Mouse (Mus musculus): Measurements from ENCODE around the gene Dmbt1.
"Not testable (repeated sequence)": the region's sequence is repeated elsewhere in the genome, so short reads cannot be mapped to it uniquely, and the experiment has no call there.

Gene Dmbt1

GRCm38 (mm10) chr7:131031755-131032154 lies at the start of gene Dmbt1:
Gene Dmbt1 (plus strand): TSS chr7:131032053.
- no peak for DNase-seq (ENCODE audit: low read depth, low spot score)

DNA sequence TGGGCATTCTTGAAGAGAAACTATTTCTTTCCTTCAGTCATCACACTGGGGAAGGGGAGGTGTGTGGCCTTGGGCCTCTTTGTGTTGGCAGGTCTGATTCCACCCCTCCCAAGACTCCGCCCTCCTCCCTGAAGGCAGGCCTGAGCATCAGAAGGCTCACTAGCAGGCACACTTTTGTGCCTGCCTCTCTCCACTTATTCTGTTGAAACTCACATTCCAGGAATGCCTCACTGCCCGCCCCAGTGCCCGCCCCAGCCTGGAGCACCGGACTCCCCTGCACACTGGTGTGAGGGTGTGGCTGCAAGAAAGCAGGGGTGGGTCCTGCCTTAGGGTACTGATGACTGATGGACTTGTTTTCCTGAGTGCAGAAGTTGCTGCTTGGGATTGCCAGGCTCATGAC lies 49.5 kb upstream of the Dmbt1 start:
- peak; percentile 88 for DNase-seq (ENCODE audit: low read depth, low spot score)

DNA sequence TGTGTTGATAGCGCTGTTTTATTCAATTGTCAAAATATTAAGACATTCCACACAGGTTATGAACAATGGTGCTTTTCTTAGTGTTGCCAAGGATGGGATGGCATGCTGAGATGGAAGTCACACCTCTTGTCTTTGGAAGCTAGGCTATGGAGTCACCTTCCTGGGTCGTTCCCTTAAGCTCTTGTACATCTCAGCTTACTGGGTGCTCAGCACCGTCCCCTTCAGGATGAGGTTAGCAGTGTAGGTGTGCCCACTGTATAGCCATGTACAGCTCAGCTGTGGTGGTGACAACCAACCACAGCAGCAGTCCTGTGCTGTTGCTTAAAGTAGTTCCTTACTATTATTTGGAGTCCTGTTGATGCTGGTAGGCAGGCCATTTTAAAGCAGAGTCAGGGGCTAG lies 49.0 kb upstream of the Dmbt1 start:
- DNase-seq (ENCODE audit: low read depth, low spot score), result no peak

DNA sequence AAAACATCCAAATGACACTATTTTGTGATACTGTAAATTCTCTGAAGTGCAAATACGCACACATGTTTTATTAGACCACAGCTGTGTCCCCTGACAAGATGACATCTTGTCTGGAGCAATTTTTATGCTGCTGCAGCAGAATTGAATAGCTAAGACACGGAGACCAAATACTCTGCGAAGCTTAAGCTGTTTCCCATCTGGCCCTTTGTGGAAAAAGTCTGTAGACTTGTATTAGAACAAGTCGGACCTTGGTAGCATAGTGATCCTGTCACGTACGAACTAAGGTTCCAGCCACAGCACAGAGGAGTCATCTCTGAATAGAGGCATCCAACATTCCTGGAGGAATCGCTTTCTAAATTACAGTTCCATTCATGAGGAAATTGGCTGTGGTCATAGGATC lies 47.6 kb upstream of the Dmbt1 start:
- no peak for DNase-seq (ENCODE audit: low read depth, low spot score)

GRCm38 (mm10) chr7:130985193-130985592 lies 46.7 kb upstream of the Dmbt1 start:
- DNase-seq (ENCODE audit: low read depth, low spot score), result no peak

DNA sequence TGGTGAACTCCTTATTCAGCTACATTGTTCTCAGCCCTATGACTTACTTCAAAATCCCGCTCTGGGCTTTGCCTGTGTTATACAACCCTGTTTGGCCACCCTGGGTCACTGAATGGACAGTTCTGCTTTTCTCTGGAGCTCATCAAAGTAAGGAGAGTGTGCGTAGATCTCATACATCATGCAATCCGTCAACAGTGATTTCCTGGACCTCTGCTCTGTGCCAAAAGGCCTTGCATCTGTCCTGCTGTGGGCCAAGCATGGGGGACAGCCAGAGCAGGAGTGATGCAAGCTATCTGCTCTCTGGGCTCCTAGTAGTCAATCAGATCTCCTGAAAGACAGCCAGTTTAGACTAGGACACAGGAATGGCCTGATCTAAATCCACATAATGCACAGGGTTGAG lies 46.1 kb upstream of the Dmbt1 start:
- no peak for DNase-seq (ENCODE audit: low read depth, low spot score)

DNA sequence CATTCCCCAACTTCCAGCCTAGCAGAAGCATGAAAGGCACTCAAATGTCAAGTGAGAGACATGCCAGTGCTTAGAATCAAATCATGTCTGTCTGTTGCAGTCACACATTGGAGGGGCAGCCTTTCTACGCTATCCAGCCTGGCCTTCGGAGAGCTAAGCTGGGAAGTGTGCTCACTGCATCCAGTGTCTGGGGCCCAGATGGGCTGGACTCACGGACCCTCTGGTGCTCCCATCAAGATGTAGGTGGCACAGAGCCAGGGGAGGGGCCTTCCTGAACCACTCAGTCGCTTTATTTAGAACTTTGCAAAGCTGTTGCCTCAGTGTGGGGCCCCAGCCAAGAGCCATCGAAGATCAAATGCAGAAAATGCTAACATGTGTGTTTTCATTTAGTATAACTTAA lies 43.7 kb upstream of the Dmbt1 start:
- no peak for DNase-seq (ENCODE audit: low read depth, low spot score)

DNA sequence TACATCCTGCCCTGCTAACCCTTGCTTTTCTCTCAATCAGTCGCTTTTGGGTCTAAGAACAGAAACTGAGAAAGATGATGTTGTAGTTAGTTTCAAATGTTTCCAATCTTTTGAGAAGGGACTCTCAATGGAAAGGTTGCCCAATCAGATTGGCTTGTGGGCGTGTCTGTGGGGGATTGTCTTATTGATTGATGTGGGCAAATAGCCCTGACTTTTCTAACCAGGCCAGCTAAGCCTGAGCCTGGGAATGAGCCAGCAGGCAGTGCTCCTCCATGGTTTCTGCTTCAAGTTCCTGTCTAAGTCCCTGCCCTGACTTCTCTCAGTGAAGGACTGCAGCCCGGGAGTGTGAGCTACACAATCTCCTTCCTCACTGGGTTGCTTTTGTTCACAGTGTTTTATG lies 42.5 kb upstream of the Dmbt1 start:
- no peak for DNase-seq (ENCODE audit: low read depth, low spot score)

GRCm38 (mm10) chr7:130991174-130991789 lies 40.6 kb upstream of the Dmbt1 start:
- no peak for DNase-seq (ENCODE audit: low read depth, low spot score)

GRCm38 (mm10) chr7:130993907-130994306 lies 37.9 kb upstream of the Dmbt1 start:
- peak; percentile 60 for DNase-seq (ENCODE audit: low read depth, low spot score)

- DNase-seq (ENCODE audit: low read depth, low spot score), result no peak
Observed at GRCm38 (mm10) chr7:131001976-131002726, 29.7 kb upstream of the Dmbt1 start.

GRCm38 (mm10) chr7:131004071-131004470 lies 27.8 kb upstream of the Dmbt1 start:
- DNase-seq (ENCODE audit: low read depth, low spot score), result no peak

- no peak for DNase-seq (ENCODE audit: low read depth, low spot score)
Observed at GRCm38 (mm10) chr7:131007221-131007620, 24.6 kb upstream of the Dmbt1 start.

GRCm38 (mm10) chr7:131009178-131009577 lies 22.7 kb upstream of the Dmbt1 start:
- DNase-seq (ENCODE audit: low read depth, low spot score), result no peak

DNA sequence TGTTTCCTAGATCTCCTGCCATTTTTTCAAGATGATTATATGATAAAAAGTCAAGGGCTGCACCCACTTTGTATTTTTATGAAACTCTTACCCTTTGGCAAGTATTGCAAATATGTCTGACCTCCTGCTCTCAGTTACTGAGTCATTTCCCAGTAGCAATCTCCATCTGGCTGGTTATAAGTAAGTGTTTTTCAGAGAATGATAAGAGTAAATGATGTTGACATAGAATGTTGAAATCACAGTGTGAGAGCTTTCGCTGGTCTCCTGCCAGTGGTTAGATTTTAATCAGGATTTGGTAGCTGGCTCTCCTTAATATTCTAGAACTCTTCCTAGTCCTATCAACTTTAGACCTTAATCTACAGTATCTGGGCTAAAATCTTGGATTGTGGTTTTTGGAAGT lies 20.0 kb upstream of the Dmbt1 start:
- peak; percentile 83 for DNase-seq (ENCODE audit: low read depth, low spot score)

GRCm38 (mm10) chr7:131019181-131019580 lies 12.7 kb upstream of the Dmbt1 start:
- DNase-seq (ENCODE audit: low read depth, low spot score), result no peak

- no peak for DNase-seq (ENCODE audit: low read depth, low spot score)
Observed at GRCm38 (mm10) chr7:131024807-131025206, 7.0 kb upstream of the Dmbt1 start.

GRCm38 (mm10) chr7:131027557-131027956 lies 4.3 kb upstream of the Dmbt1 start:
- no peak for DNase-seq (ENCODE audit: low read depth, low spot score)

GRCm38 (mm10) chr7:131036396-131036795 lies 4.5 kb downstream of the Dmbt1 start:
- no peak for DNase-seq (ENCODE audit: low read depth, low spot score)

GRCm38 (mm10) chr7:131037083-131037482 lies 5.2 kb downstream of the Dmbt1 start:
- DNase-seq (ENCODE audit: low read depth, low spot score), result no peak

GRCm38 (mm10) chr7:131040760-131041159 lies 8.9 kb downstream of the Dmbt1 start:
- DNase-seq (ENCODE audit: low read depth, low spot score), result not testable (repeated sequence)

- peak; percentile 52 for DNase-seq (ENCODE audit: low read depth, low spot score)
Observed at GRCm38 (mm10) chr7:131042657-131043056, 10.8 kb downstream of the Dmbt1 start.

DNA sequence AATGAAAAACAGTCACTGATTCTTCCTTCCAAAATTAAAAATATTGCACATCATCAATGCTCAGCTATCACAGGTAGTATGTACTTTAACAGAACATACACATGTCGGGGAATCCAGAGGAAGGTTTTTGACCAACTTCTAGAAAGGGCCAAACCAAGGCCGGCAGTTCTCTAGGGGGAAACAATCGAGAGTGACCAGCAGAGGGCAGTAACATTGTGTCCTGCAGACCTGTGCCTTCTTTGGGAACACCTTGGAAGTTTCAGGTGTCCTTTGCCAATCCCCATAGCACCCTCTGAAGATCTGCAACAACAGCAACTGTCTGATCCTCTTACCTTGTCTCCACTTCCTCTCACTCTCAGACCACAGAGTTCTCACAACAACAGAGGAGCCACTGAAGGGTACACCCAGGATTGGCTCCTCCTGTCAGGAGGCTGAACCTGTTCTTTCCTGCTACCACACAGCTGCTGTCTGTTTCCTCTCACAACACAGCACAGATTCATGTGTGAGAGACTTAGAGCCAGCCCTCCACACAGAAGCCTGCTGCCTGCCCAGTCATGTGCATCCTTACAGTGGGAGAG lies 13.5 kb downstream of the Dmbt1 start:
- peak; percentile 32 for DNase-seq (ENCODE audit: low read depth, low spot score)

Measured in 3T3-L1 (cell line).